Mouse (Mus musculus): ENCODE results near the gene Prkce. TPM values are rescaled to one million over a fixed set of nuclear protein-coding genes. Genes with fewer than 3 reads are reported as not detected.

The Prkce gene
- total RNA-seq, 2 experiments from 2014 or later = 21.2 to 25.2 TPM

GRCm38 (mm10) chr17:86323310-86323709 lies 155.7 kb downstream of the Prkce start:
- no peak for DNase-seq
- intact Hi-C loops (cut with DNase I) = no loop called here

- intact Hi-C loops (cut with DNase I) = no loop called here
- DNase-seq = no peak
These were observed 156.5 kb downstream of the Prkce start for GRCm38 (mm10) chr17:86323909-86324686.

GRCm38 (mm10) chr17:86324756-86325155 lies 157.2 kb downstream of the Prkce start:
- intact Hi-C loops (cut with DNase I) = no loop called here
- no peak for DNase-seq

GRCm38 (mm10) chr17:86325317-86325716 lies 157.7 kb downstream of the Prkce start:
- DNase-seq = no peak
- intact Hi-C loops (cut with DNase I) = no loop called here

- intact Hi-C loops (cut with DNase I) = no loop called here
- DNase-seq = no peak
These were observed 160.4 kb downstream of the Prkce start for GRCm38 (mm10) chr17:86327958-86328357.

- intact Hi-C loops (cut with DNase I) = no loop called here
- no peak for DNase-seq
These were observed 161.9 kb downstream of the Prkce start for GRCm38 (mm10) chr17:86329273-86330075.

- intact Hi-C loops (cut with DNase I) = no loop called here
- DNase-seq = no peak
These were observed 162.7 kb downstream of the Prkce start for GRCm38 (mm10) chr17:86330076-86330955.

- DNase-seq = no peak
- intact Hi-C loops (cut with DNase I) = no loop called here
These were observed 164.2 kb downstream of the Prkce start for GRCm38 (mm10) chr17:86331835-86332234.

GRCm38 (mm10) chr17:86334990-86335389 lies 167.4 kb downstream of the Prkce start:
- intact Hi-C loops (cut with DNase I) = no loop called here
- peak; percentile 44 to 55 for DNase-seq

- DNase-seq = no peak
- intact Hi-C loops (cut with DNase I) = no loop called here
These were observed 169.1 kb downstream of the Prkce start for GRCm38 (mm10) chr17:86336652-86337073.

GRCm38 (mm10) chr17:86337076-86337475 lies 169.5 kb downstream of the Prkce start:
- intact Hi-C loops (cut with DNase I) = no loop called here
- peak in 1 of 2 experiments; percentile 37 for DNase-seq

- DNase-seq = no peak
- intact Hi-C loops (cut with DNase I) = no loop called here
These were observed 170.7 kb downstream of the Prkce start for GRCm38 (mm10) chr17:86338328-86338727.

- intact Hi-C loops (cut with DNase I) = no loop called here
- DNase-seq = no peak
These were observed 176.4 kb downstream of the Prkce start for GRCm38 (mm10) chr17:86344032-86344431.

GRCm38 (mm10) chr17:86345234-86346005 lies 177.8 kb downstream of the Prkce start:
- DNase-seq = no peak
- intact Hi-C loops (cut with DNase I) = no loop called here

- DNase-seq = peak; percentile 65 to 72
- intact Hi-C loops (cut with DNase I) = loop anchor here (5.0 kb wide), 1 partner anchor 183 kb away; the partner anchor contains the start of gene Prkce
These were observed 182.7 kb downstream of the Prkce start for GRCm38 (mm10) chr17:86350236-86350635.

- peak; percentile 54 to 69 for DNase-seq
- intact Hi-C loops (cut with DNase I) = loop anchor here (5.0 kb wide), 1 partner anchor 184 kb away; the partner anchor contains the start of gene Prkce
These were observed 183.2 kb downstream of the Prkce start for GRCm38 (mm10) chr17:86350791-86351261.

GRCm38 (mm10) chr17:86351282-86351681 lies 183.7 kb downstream of the Prkce start:
- intact Hi-C loops (cut with DNase I) = loop anchor here (5.0 kb wide), 1 partner anchor 184 kb away; the partner anchor contains the start of gene Prkce
- DNase-seq = no peak

- intact Hi-C loops (cut with DNase I) = loop anchor here (5.0 kb wide), 1 partner anchor 185 kb away; the partner anchor contains the start of gene Prkce
- no peak for DNase-seq
These were observed 184.9 kb downstream of the Prkce start for GRCm38 (mm10) chr17:86352247-86353037.

- intact Hi-C loops (cut with DNase I) = loop anchor here (5.0 kb wide), 1 partner anchor 186 kb away; the partner anchor contains the start of gene Prkce
- no peak for DNase-seq
These were observed 186.1 kb downstream of the Prkce start for GRCm38 (mm10) chr17:86353679-86354078.
